Mouse (Mus musculus) cortical plate, adult 2 months (tissue): ENCODE measurements around the gene Aip.

ENCODE experiments used
- CTCF ChIP-seq: fragments of 200-500 bp; IDR thresholded peaks from 2 replicates; pipeline ENCODE4 v1.5.1; 2011; ENCODE audit warnings: mild to moderate bottlenecking, control low read depth, low read length; ENCODE audit not compliant: insufficient read depth; ENCODE audit errors: extremely low read depth
- POLR2A ChIP-seq: fragments of 200-500 bp; IDR thresholded peaks from 2 replicates; pipeline ENCODE4 v1.6.1; 2011; ENCODE audit warnings: mild to moderate bottlenecking, low read length, control low read depth; ENCODE audit not compliant: insufficient read depth; ENCODE audit errors: extremely low read depth

- TF ChIP-seq POLR2A (no peak), CTCF (no peak)
Observed at GRCm38 (mm10) chr19:4083826-4084225, 41.8 kb downstream of the Aip start.
